ENCODE assay signal across 8 mouse cellular contexts in genomic region chr2:73596786-73597185, GRCm38 (mm10). TPM values are rescaled to one million over a fixed set of nuclear protein-coding genes. Genes with fewer than 3 reads are reported as not detected.
DNase-seq lines count a peak whose midpoint lies in the region; ATAC-seq and TF ChIP-seq lines count a peak whose summit lies in the region.

No protein-coding gene starts in this region.

- peak overlapping the region; percentile 31; the same call in 1 of the 2 replicates for H3K4me2 ChIP-seq in limb, embryonic 11.5 days (ENCODE audit: low read depth, severe bottlenecking)
- peak overlapping the region; percentile 48 for H3K4me2 ChIP-seq in stomach, embryonic 15.5 days

- no peaks in the 10 kb centered on the region for H3K9me3 ChIP-seq in limb, embryonic 11.5 days (ENCODE audit: control insufficient read depth, low read length)
- no peaks in the 10 kb centered on the region for H3K9me3 ChIP-seq in stomach, embryonic 15.5 days

- intact Hi-C loops in gastrocnemius, adult 2 months (cut with DNase I), result no loop called here

- peak; percentile 91 for DNase-seq in heart, adult 11 months
- DNase-seq in heart, adult 9 months (ENCODE audit: low spot score in 2 of 2), result no peak
- DNase-seq in urinary bladder, postnatal 36 days (ENCODE audit: low spot score in 2 of 2), result peak; percentile 16 to 38
- no peak for DNase-seq in urinary bladder, adult 2 months (ENCODE audit: low spot score)
- peak; percentile 48 for DNase-seq in limb, embryonic 11.5 days (ENCODE audit: low spot score)
- DNase-seq in T-cell, adult 2 months (ENCODE audit: low spot score), result no peak
- no peak for DNase-seq in gastrocnemius, adult 2 months

- H3K36me3 ChIP-seq in limb, embryonic 11.5 days (ENCODE audit: control insufficient read depth, insufficient read depth, low read length), result no peaks in the 10 kb centered on the region
- H3K36me3 ChIP-seq in stomach, embryonic 15.5 days, result no peaks in the 10 kb centered on the region

- H3K4me1 ChIP-seq in limb, embryonic 11.5 days (ENCODE audit: control insufficient read depth, insufficient read depth, low read length), result peaks cover 27% of the 10 kb centered on the region
- peaks cover 28% of the 10 kb centered on the region for H3K4me1 ChIP-seq in stomach, embryonic 15.5 days

- H3K9ac ChIP-seq in limb, embryonic 11.5 days (ENCODE audit: low read length), result peak overlapping the region; percentile 40; the same call in 1 of the 2 replicates
- no peak overlapping the region for H3K9ac ChIP-seq in stomach, embryonic 15.5 days

- no peak for TF ChIP-seq CTCF in gastrocnemius, adult 2 months (IDR thresholded peaks at IDR 0.05)

- H3K27ac ChIP-seq in limb, embryonic 11.5 days (replicated peaks; ENCODE audit: low read depth, low read length), result no peak overlapping the region; the same call in 1 of the 2 replicates
- peak overlapping the region; percentile 57 for H3K27ac ChIP-seq in stomach, embryonic 15.5 days
- H3K27ac ChIP-seq in gastrocnemius, adult 2 months, result no peak overlapping the region

- H3K27me3 ChIP-seq in limb, embryonic 11.5 days (ENCODE audit: control insufficient read depth, insufficient read depth, low read length), result 0 out of 2 replicates have a peak, but pooled peaks cover 2% of the 10 kb centered on the region
- H3K27me3 ChIP-seq in stomach, embryonic 15.5 days (replicated peaks), result no peaks in the 10 kb centered on the region

- no peak overlapping the region for H3K4me3 ChIP-seq in limb, embryonic 11.5 days (ENCODE audit: low read depth, low read length)
- H3K4me3 ChIP-seq in stomach, embryonic 15.5 days (replicated peaks), result peak overlapping the region; percentile 20; the same call in 1 of the 2 replicates
- H3K4me3 ChIP-seq in gastrocnemius, adult 2 months, result no peak overlapping the region

- WGBS in limb, embryonic 11.5 days, result 8% methylated on average over 9 of the region's 9 CpGs
- WGBS in stomach, embryonic 15.5 days, result 7% methylated on average over 9 of the region's 9 CpGs

- no peak for ATAC-seq in limb, embryonic 11.5 days (ENCODE audit: insufficient number of reproducible peaks, low FRiP score, low TSS enrichment, low read depth)
- ATAC-seq in stomach, embryonic 15.5 days (ENCODE audit: insufficient read depth, low FRiP score, low read depth), result peak; percentile 54; the same call in 1 of the 2 replicates

RNA-seq across cellular contexts. Expression of gene Chrna1, which starts 16.6 kb away (rescaled TPM):
- polyA plus RNA-seq in urinary bladder, adult 2 months (2012; rRNA removed), result 0.01 TPM in 1 of 2 replicates, not detected in the other
- 2.9 and 3.5 TPM in 2 replicates for polyA plus RNA-seq in limb, embryonic 11.5 days (2014; fragmentation: Nextera tagmentation; extraction: Ambion mirVana)
- 0.26 and 0.36 TPM in 2 replicates for polyA plus RNA-seq in stomach, embryonic 15.5 days (2015; fragmentation: Nextera tagmentation; extraction: Ambion mirVana)
- total RNA-seq in gastrocnemius, adult 2 months (2021), result 1 to 10 TPM; 4.5 to 6.2 TPM

Comparison
In these comparisons a context has a peak if more than half of its experiments do, and no peak if none do; other contexts are left out.
1. DNase-seq: peak in heart, adult 11 months (single experiment), urinary bladder, postnatal 36 days (2 of 2) and limb, embryonic 11.5 days (single experiment); none in heart, adult 9 months (0 of 2), urinary bladder, adult 2 months (single experiment), T-cell, adult 2 months (single experiment) and gastrocnemius, adult 2 months (single experiment).